Mouse (Mus musculus) lung, postnatal 10 days (tissue): ENCODE measurements at regions not wholly inside any gene's neighbourhood (a gene's known extent, or its start where the extent isn't known, plus 50 kb on each side); places are given as distances from the start of the nearest gene placed in this dataset.

Source experiments
- DNase-seq: peaks from one replicate; pipeline ENCODE4 v3.0.0; 2021

DNA sequence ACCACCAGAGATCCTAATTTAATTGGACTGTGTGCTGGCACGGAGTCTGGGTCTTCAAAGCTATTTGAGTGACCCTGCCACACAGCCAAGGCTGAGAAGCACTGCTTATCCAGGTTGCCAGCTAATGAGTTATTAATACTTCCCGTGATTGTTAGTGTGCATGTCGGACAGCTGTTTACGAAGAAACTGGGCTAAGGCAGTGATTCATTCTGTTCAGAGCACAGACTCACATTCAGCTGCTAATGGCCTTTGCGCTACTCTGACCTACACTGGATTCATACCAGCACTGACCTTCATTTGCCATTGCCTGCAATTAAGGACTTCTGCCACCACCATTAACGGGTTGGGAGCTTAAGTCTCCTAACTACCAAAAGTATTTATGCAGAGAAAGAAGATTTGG is 156.7 kb upstream of the Dppa4 start:
- peak; percentile 25 for DNase-seq

DNA sequence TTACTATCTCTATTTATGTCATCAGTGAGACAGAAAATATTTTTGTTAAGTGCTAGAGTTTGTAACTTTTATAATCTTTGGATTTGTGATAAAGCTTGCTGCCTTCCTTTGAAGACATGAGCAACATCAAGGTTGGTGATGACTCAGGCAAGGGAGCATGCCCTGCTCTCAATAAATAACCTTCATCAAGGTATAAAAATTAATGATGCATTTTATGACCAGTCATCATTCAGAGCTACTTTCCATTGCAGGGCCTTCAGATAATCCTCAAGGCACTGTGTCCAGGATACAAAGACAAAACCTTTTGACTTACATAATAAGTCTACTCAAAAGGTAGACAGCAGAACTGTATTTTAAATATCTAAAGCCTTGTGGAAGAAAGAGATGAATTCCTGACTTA is 156.2 kb upstream of the Dppa4 start:
- DNase-seq = no peak

DNA sequence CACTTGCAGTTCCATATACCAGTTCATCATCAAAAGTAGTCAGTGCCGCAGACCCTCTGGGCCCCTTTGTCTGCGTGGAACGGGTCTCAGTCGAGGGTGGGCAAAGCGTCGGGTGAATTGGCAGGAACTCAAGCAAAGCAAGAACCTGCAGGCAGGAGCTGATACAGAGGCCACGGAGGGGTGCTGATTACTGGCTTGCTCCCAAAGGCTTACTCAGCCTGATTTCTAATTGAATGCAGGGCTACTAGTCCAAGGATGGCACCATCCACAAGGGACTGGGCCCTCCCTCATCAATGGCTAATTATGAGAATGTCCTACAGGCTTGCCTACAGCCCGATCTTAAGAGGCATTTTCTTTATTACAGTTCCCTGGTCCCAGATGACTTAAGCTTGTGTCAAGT is 128.2 kb upstream of the Dppa4 start:
- DNase-seq = no peak

DNA sequence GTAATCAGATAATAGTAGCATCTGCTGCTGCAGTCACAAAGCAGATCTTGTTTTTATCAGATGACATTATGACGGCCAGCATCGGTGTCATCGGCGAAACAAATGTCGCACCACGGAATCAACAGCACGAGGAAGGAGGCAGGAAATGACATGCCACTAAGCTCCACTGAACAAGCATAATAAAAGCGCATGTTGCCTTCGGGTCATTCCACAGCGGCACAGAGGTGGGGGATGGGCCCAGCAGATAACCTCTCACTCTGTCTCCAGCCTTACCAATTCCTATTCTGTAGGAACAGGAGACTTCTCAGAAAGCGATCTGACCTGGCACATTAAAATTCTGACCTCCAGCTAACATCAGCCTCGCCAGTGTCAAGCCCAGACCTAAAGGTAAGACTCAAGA is 93.1 kb upstream of the Dppa4 start:
- peak; percentile 2 for DNase-seq

DNA sequence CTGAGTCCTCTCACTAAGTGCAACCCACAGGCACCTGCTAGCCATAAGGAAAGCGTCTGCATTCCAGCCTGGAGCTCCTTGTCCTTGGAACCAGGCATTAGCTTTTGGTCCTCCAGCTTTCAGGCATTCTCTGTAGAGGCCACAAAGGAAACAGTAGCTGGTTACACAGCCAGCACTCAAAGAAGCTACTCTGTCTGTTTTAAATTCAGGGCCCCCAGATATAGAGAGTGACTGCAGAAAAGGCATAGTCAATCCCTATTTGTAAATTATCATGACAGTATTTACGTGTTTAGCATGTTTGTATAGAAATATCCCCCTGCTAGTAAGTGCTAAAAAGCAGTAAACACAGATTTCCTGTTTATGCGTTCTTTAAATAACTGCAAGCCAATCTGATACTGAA is 91.3 kb upstream of the Dppa4 start:
- DNase-seq = no peak

DNA sequence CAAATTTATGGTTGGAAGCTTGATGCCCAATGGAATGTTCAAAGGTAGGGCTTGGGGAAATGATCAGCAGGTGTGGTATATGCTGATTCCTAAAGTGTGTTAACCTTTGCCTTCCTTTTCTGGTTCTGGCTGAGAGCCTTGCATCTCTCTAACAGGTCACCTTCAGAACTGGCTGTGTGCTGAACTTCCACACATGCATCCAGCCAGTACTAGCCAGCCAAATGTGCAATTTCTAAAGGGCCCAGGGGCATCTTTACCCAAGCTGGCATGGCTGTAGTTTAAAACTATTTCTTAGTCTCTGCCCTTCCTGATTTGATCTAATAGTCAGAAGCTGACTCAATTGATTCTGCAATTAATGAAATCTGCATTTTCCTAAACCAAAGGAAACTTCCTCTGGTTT is 68.6 kb upstream of the Dppa4 start:
- DNase-seq = no peak
